Mouse (Mus musculus) stomach, postnatal 0 days (tissue): ENCODE measurements at regions not wholly inside any gene's neighbourhood (a gene's known extent, or its start where the extent isn't known, plus 50 kb on each side); places are given as distances from the start of the nearest gene placed in this dataset.
A peak's percentile ranks its signal among the peaks of the same experiment; 100 is the strongest.

ENCODE experiments used
- ATAC-seq: fragments of 200-750 bp; cut with Nextera tagmentation; 2 replicates; pipeline ENCODE4 v1.8.0; 2017; ENCODE audit not compliant: low FRiP score, low TSS enrichment
- DNase-seq: peaks from one replicate; pipeline ENCODE4 v3.0.0-alpha.2; 2016; ENCODE audit warnings: low spot score
- H3K27ac ChIP-seq: fragments of 300-500 bp; sonication (generic); replicated peaks from 2 replicates; pipeline ENCODE4 v1.5.1; 2014; ENCODE audit warnings: mild to moderate bottlenecking, control low read depth
- H3K27me3 ChIP-seq: fragments of 300-500 bp; sonication (generic); 2 replicates; pipeline ENCODE4 v1.6.1; 2014; ENCODE audit warnings: low read length; ENCODE audit not compliant: control insufficient read depth, insufficient read depth
- H3K36me3 ChIP-seq: fragments of 300-500 bp; sonication (generic); 2 replicates; pipeline ENCODE4 v1.6.1; 2014; ENCODE audit warnings: low read length, mixed read lengths; ENCODE audit not compliant: control insufficient read depth, insufficient read depth
- H3K4me1 ChIP-seq: fragments of 300-500 bp; sonication (generic); replicated peaks from 2 replicates; pipeline ENCODE4 v1.6.1; 2014; ENCODE audit warnings: antibody characterized with exemption; ENCODE audit not compliant: control insufficient read depth, insufficient read depth
- H3K4me2 ChIP-seq: fragments of 300-500 bp; sonication (generic); replicated peaks from 2 replicates; pipeline ENCODE4 v1.6.1; 2014; ENCODE audit warnings: low read depth, mild to moderate bottlenecking, control low read depth, moderate library complexity
- H3K4me3 ChIP-seq: fragments of 300-500 bp; sonication (generic); 2 replicates; pipeline ENCODE4 v1.5.1; 2014; ENCODE audit warnings: low read depth, low read length, control low read depth
- H3K9ac ChIP-seq: fragments of 300-500 bp; sonication (generic); 2 replicates; pipeline ENCODE4 v1.6.1; 2014; ENCODE audit warnings: mild to moderate bottlenecking, low read length, control low read depth, mixed read lengths
- H3K9me3 ChIP-seq: fragments of 300-500 bp; sonication (generic); 2 replicates; pipeline ENCODE4 v1.6.1; 2016; ENCODE audit warnings: low read length; ENCODE audit not compliant: control insufficient read depth
- CTCF ChIP-seq: IDR thresholded peaks from 2 replicates; pipeline ENCODE4 v1.5.1; 2016; ENCODE audit warnings: antibody characterized with exemption, low read depth, mild to moderate bottlenecking, moderate library complexity
- EP300 ChIP-seq: optimal IDR thresholded peaks from 2 replicates; pipeline ENCODE3; 2016; ENCODE audit warnings: antibody characterized with exemption
- WGBS: fragments of 180-500 bp; shearing (Covaris S2); extraction: QIAGEN DNeasy Blood & Tissue Kit; methylation state at CpG from one replicate; pipeline ENCODE4 v1.1.7; 2014; 5-methylcytosine and 5-hydroxymethylcytosine counted together

- no peak for TF ChIP-seq CTCF
These were observed 291.3 kb upstream of the Camk1g start for GRCm38 (mm10) chr1:193661377-193661776.

GRCm38 (mm10) chr1:193655076-193655677 is 285.1 kb upstream of the Camk1g start:
- no peak overlapping the region for H3K9ac ChIP-seq
- TF ChIP-seq EP300 (no peak), CTCF (no peak)
- H3K27ac ChIP-seq: no peak overlapping the region
- ATAC-seq (peak; percentile 83), DNase-seq (peak; percentile 31)
- H3K4me3 ChIP-seq: no peak overlapping the region
- no peaks in the 10 kb centered on the region for H3K27me3 ChIP-seq
- no peak overlapping the region for H3K4me2 ChIP-seq
- no peaks in the 10 kb centered on the region for H3K4me1 ChIP-seq
- H3K36me3 ChIP-seq: no peaks in the 10 kb centered on the region
- WGBS: 35% methylated on average over 14 of the region's 14 CpGs
- H3K9me3 ChIP-seq: no peaks in the 10 kb centered on the region

More at GRCm38 (mm10) chr1:193661377-193661776, 291.3 kb upstream of the Camk1g start:
- H3K4me3 ChIP-seq: no peak overlapping the region
- no peak overlapping the region for H3K9ac ChIP-seq
- no peak for DNase-seq
- H3K4me1 ChIP-seq: no peaks in the 10 kb centered on the region
- H3K27me3 ChIP-seq: no peaks in the 10 kb centered on the region
- no peak overlapping the region for H3K27ac ChIP-seq
- H3K36me3 ChIP-seq: no peaks in the 10 kb centered on the region
- H3K4me2 ChIP-seq: no peak overlapping the region
- WGBS: 67% methylated on average over 4 of the region's 4 CpGs
- no peak for ATAC-seq
- no peaks in the 10 kb centered on the region for H3K9me3 ChIP-seq

- Histone ChIP-seq H3K9ac (no peak overlapping the region), H3K9me3 (no peaks in the 10 kb centered on the region), H3K27me3 (no peaks in the 10 kb centered on the region), H3K4me2 (no peak overlapping the region), H3K4me3 (no peak overlapping the region), H3K27ac (no peak overlapping the region), H3K36me3 (no peaks in the 10 kb centered on the region), H3K4me1 (no peaks in the 10 kb centered on the region)
- TF ChIP-seq CTCF (peak; percentile 45), EP300 (no peak)
- no peak for DNase-seq
- no peak for ATAC-seq
These were observed 280.2 kb upstream of the Camk1g start for GRCm38 (mm10) chr1:193650275-193650674.

DNA sequence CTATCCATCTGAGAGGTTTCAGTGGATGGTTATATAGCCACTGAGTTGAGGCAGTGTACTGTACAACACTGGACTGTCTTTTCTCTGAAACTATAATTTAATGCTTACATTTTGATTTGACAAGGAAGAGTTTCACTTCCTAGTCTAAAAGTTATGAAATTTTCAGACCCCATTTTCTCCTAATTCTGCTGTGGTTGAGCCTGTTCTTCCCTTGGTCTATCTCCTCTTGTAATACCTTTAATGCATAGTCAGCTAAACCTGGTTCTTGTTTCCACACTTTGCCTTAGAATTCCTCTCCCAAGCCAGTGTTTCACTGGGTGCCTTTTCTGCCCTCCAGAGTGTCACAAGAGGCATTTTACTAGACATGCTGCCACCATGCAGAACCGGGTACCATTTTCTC is 279.3 kb upstream of the Camk1g start:
- H3K27me3 ChIP-seq: no peaks in the 10 kb centered on the region
- no peaks in the 10 kb centered on the region for H3K4me1 ChIP-seq
- H3K4me3 ChIP-seq: no peak overlapping the region
- TF ChIP-seq CTCF (no peak), EP300 (no peak)
- ATAC-seq (no peak), DNase-seq (no peak)
- no peak overlapping the region for H3K27ac ChIP-seq
- H3K9ac ChIP-seq: no peak overlapping the region
- H3K9me3 ChIP-seq: no peaks in the 10 kb centered on the region
- H3K36me3 ChIP-seq: no peaks in the 10 kb centered on the region
- 93% methylated on average over 1 of the region's 1 CpGs for WGBS
- no peak overlapping the region for H3K4me2 ChIP-seq

DNA sequence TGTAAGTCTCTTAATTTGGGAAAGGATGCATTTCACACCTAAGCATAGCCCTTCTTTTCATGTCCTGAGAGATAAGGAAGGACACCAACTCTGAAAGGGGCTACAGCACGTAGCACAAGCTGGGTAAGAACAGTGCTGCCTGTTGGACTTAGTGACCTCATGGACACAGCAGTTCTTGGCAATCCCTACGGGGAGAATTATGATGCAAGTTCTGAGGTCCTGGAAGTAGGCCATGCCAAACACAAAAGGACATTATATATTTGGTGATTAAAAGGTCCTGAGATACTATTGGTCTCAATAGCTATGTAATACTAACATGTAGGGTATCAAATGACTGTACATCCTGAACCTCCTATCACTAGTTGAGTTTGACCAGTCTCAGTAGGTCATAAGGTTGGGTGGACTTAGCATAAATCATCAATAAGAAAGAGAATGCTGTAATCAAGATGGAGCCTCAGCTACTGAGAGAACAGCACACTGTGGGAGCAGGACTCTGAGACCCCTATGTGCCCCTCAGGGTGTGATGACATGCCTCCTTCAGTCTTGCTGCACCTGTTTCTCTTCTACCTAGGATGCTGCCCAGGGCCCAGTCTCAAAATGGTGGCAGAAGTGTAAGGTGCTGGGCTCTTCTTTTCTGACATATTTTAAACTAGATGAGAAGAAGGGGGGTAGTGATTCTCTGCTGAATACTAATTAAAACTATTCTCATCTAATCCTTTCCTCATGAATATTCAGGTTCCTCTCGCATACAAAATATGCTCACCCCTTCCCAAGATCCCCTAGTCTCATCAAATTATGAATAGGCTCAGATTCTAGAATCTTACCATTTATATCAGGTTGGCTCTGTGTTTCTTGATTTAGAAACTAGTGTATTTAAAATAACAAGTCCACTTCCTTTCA is 277.5 kb upstream of the Camk1g start:
- no peak overlapping the region for H3K4me2 ChIP-seq
- no peak for DNase-seq
- no peaks in the 10 kb centered on the region for H3K36me3 ChIP-seq
- WGBS: 74% methylated on average over 3 of the region's 3 CpGs
- TF ChIP-seq CTCF: no peak
- H3K27ac ChIP-seq: no peak overlapping the region
- H3K9me3 ChIP-seq: no peaks in the 10 kb centered on the region
- H3K4me3 ChIP-seq: no peak overlapping the region
- H3K27me3 ChIP-seq: no peaks in the 10 kb centered on the region
- H3K9ac ChIP-seq: no peak overlapping the region
- no peaks in the 10 kb centered on the region for H3K4me1 ChIP-seq
- no peak for ATAC-seq

DNA sequence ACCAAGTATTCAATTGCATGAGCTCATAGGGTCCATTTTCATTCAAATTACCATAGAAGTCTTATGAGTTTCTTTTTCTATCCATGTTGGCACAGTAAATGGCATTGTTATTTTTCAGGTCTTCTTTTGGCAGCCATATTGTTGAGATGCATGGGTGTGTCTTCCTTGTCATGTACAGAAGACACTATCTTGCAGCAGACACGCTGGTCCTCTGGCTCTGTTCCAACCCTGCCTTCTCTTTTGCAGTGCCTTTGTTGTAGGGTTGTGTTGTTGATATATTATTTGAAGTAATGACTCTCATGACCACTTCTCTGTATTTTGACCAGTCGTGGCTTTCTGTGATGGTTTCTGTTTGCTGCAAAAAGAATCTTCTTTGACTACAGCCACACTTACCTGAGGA is 274.4 kb upstream of the Camk1g start:
- Histone ChIP-seq H3K27ac (no peak overlapping the region), H3K4me2 (no peak overlapping the region), H3K27me3 (no peaks in the 10 kb centered on the region), H3K4me3 (no peak overlapping the region), H3K9me3 (no peaks in the 10 kb centered on the region), H3K9ac (no peak overlapping the region), H3K36me3 (no peaks in the 10 kb centered on the region), H3K4me1 (no peaks in the 10 kb centered on the region)
- WGBS: 85% methylated on average over 2 of the region's 2 CpGs
- TF ChIP-seq CTCF (no peak), EP300 (no peak)
- DNase-seq (no peak), ATAC-seq (no peak)
